Mouse (Mus musculus) neural tube, embryonic 11.5 days (tissue): ENCODE results near the gene Ctns. TPM values are rescaled to one million over a fixed set of nuclear protein-coding genes. Genes with fewer than 3 reads are reported as not detected.

ENCODE experiments used
- ATAC-seq: fragments of 200-750 bp; cut with Nextera tagmentation; 2 replicates; pipeline ENCODE4 v1.8.0; 2017; ENCODE audit warnings: moderate number of reproducible peaks, mild to moderate bottlenecking, moderate TSS enrichment, moderate library complexity; ENCODE audit not compliant: insufficient read depth, low FRiP score, low TSS enrichment
- DNase-seq: peaks from one replicate; pipeline ENCODE4 v3.0.0-alpha.2; 2015; ENCODE audit warnings: low spot score
- H3K27ac ChIP-seq: fragments of 300-500 bp; sonication (generic); 2 replicates; pipeline ENCODE4 v1.5.1; 2014; ENCODE audit warnings: low read depth, mild to moderate bottlenecking, low read length
- H3K27me3 ChIP-seq: fragments of 300-500 bp; sonication (generic); 2 replicates; pipeline ENCODE4 v1.6.1; 2014; ENCODE audit warnings: mild to moderate bottlenecking, low read length, mixed read lengths; ENCODE audit not compliant: control insufficient read depth, insufficient read depth
- H3K36me3 ChIP-seq: fragments of 300-500 bp; sonication (generic); 2 replicates; pipeline ENCODE4 v1.6.1; 2014; ENCODE audit warnings: mild to moderate bottlenecking, low read length, moderate library complexity, mixed read lengths; ENCODE audit not compliant: control insufficient read depth, insufficient read depth
- H3K4me1 ChIP-seq: fragments of 300-500 bp; sonication (generic); 2 replicates; pipeline ENCODE4 v1.6.1; 2014; ENCODE audit warnings: low read length, mixed read lengths; ENCODE audit not compliant: control insufficient read depth, insufficient read depth
- H3K4me2 ChIP-seq: fragments of 300-500 bp; sonication (generic); 2 replicates; pipeline ENCODE4 v1.6.1; 2014; ENCODE audit warnings: low read depth, mild to moderate bottlenecking, moderate library complexity
- H3K4me3 ChIP-seq: fragments of 300-500 bp; sonication (generic); 2 replicates; pipeline ENCODE4 v1.5.1; 2014; ENCODE audit warnings: low read depth, low read length
- H3K9ac ChIP-seq: fragments of 300-500 bp; sonication (generic); 2 replicates; pipeline ENCODE4 v1.6.1; 2014; ENCODE audit warnings: mild to moderate bottlenecking, low read length
- H3K9me3 ChIP-seq: fragments of 300-500 bp; sonication (generic); 2 replicates; pipeline ENCODE4 v1.6.1; 2016; ENCODE audit warnings: low read length; ENCODE audit not compliant: control insufficient read depth
- WGBS: fragments of 180-500 bp; shearing (Covaris S2); extraction: QIAGEN DNeasy Blood & Tissue Kit; methylation state at CpG from one replicate; pipeline ENCODE4 v1.1.7; 2014; 5-methylcytosine and 5-hydroxymethylcytosine counted together
- polyA plus RNA-seq: library from polyadenylated mRNA; unstranded; fragments of >200 nt; fragmentation: Nextera tagmentation; extraction: Ambion mirVana; gene quantifications from 2 replicates; pipeline ENCODE4 v1.2.1, GENCODE M21; 2014

Ctns gene
- polyA plus RNA-seq, 1 experiment from 2014 or later, result 21.3 TPM

DNA sequence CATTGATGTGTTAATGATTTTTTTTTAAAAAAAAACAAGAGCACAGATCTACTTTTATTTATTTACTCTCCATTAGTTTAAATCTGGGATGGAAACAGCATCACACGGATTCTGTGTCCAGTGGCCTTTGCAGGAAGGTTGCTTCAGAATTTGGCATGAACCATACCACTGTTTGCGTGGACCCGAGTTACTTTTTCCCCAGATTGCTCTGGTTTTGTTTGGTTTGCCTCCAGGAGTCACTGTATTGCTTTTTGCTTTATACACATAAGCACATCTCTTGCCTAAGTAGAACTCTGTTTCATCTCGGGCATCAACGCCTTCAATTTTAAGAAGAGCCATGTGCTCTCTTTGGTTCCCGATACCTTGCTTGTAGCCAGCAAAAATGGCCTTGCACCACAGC, 27.0 kb upstream of the Ctns start:
- WGBS, result 92% methylated on average over 6 of the region's 6 CpGs

DNA sequence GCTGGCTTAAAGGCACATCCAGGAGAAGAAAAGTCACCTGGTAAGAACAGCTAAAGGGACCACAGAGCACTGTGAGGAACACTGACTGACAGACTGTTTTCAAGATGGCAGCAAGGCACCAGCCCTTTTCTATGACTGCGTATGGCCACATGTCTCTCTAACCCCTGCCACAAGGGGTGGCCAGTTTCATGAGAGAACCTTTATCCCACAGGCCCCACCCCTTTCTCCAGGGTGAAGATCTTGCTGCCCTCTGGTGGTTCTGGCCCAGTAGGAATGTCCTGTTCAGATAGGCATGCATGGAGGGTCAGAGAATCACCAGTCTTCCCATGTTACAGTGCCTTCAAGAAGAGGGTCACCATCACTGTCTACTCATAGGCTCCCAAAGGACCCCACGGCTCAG, 25.1 kb upstream of the Ctns start:
- DNase-seq, result no peak
- H3K4me3 ChIP-seq, result no peak overlapping the region
- no peaks in the 10 kb centered on the region for H3K27me3 ChIP-seq
- no peak overlapping the region for H3K27ac ChIP-seq
- WGBS, result 63% methylated on average over 2 of the region's 2 CpGs
- H3K9ac ChIP-seq, result no peak overlapping the region
- H3K4me1 ChIP-seq, result no peaks in the 10 kb centered on the region
- no peaks in the 10 kb centered on the region for H3K9me3 ChIP-seq
- no peaks in the 10 kb centered on the region for H3K36me3 ChIP-seq
- H3K4me2 ChIP-seq, result no peak overlapping the region
- no peak for ATAC-seq

More for the DNA sequence above, 27.0 kb upstream of the Ctns start:
- Histone ChIP-seq H3K9ac (no peak overlapping the region), H3K9me3 (no peaks in the 10 kb centered on the region), H3K4me1 (no peaks in the 10 kb centered on the region), H3K27ac (no peak overlapping the region), H3K27me3 (no peaks in the 10 kb centered on the region), H3K4me3 (no peak overlapping the region), H3K4me2 (no peak overlapping the region), H3K36me3 (no peaks in the 10 kb centered on the region)
- DNase-seq (no peak), ATAC-seq (no peak)

DNA sequence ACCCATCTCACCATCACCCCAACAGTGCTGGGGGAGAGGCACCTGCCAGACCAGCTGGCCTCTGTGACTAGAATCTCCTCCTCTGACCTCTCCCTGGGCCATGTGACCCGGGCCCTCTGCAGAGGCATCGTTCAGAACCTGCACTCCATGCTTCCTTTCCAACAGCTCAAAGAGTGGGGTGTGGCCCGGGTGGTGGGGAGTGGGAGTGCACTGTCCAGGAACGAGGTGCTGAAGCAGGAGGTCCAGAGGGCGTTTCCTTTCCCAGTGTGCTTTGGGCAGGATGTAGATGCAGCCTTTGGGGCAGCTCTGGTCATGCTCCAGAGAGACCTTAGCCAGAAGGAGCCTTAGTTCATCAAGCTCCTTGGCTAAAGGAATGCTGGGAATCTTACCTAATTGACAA, 24.0 kb upstream of the Ctns start:
- WGBS, result 33% methylated on average over 5 of the region's 5 CpGs
- Histone ChIP-seq H3K4me2 (no peak overlapping the region), H3K4me3 (no peak overlapping the region), H3K4me1 (no peaks in the 10 kb centered on the region), H3K27ac (no peak overlapping the region), H3K36me3 (no peaks in the 10 kb centered on the region), H3K9me3 (no peaks in the 10 kb centered on the region), H3K27me3 (no peaks in the 10 kb centered on the region), H3K9ac (no peak overlapping the region)
- no peak for ATAC-seq
- DNase-seq, result no peak

DNA sequence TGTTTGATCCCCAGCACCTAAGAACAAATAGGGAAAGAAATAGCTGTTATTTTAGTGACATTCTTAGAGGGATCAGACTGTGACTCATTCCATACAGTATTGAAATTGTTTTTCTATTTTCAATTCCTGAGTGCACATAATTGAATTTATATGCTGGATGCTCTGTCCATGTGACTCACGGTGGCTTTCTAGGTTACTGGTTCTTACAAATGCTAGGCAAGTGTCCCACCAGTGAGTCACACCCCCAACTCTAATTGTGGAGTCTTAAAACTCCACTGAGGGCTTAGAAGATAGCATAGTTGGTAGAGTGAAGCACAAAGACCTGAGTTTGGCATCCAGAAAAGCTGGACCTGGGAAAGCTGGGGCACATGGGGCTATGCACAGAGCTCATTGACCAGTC, 21.8 kb upstream of the Ctns start:
- 100% methylated on average over 1 of the region's 1 CpGs for WGBS
- no peak overlapping the region for H3K4me2 ChIP-seq
- no peak overlapping the region for H3K27ac ChIP-seq
- DNase-seq (no peak), ATAC-seq (no peak)
- no peaks in the 10 kb centered on the region for H3K27me3 ChIP-seq
- H3K4me3 ChIP-seq, result no peak overlapping the region
- no peaks in the 10 kb centered on the region for H3K36me3 ChIP-seq
- no peaks in the 10 kb centered on the region for H3K9me3 ChIP-seq
- H3K9ac ChIP-seq, result no peak overlapping the region
- no peaks in the 10 kb centered on the region for H3K4me1 ChIP-seq

DNA sequence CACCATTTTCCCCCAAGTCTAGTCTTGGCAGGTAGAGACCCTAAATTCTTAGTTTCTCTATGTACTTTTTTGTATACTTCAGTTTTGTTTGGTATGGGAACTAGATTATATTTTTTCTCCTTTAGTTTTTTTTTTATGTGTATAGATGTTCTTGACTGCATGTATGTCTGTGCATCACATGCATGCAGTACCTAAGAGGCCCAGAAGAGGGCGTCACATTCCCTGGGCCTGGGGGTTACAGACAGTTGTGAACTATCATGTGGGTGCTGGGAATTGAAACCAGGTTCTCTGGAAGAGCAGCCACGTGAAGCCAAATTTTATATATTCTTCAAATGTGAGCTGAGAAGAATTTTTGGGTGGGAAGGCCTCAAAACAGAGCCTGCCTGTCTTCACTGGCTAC, 20.8 kb upstream of the Ctns start:
- H3K9me3 ChIP-seq, result no peaks in the 10 kb centered on the region
- H3K36me3 ChIP-seq, result no peaks in the 10 kb centered on the region
- WGBS, result 71% methylated on average over 2 of the region's 2 CpGs
- ATAC-seq (no peak), DNase-seq (no peak)
- H3K4me1 ChIP-seq, result no peaks in the 10 kb centered on the region
- no peak overlapping the region for H3K4me3 ChIP-seq
- no peaks in the 10 kb centered on the region for H3K27me3 ChIP-seq
- H3K9ac ChIP-seq, result no peak overlapping the region
- no peak overlapping the region for H3K27ac ChIP-seq
- H3K4me2 ChIP-seq, result no peak overlapping the region

DNA sequence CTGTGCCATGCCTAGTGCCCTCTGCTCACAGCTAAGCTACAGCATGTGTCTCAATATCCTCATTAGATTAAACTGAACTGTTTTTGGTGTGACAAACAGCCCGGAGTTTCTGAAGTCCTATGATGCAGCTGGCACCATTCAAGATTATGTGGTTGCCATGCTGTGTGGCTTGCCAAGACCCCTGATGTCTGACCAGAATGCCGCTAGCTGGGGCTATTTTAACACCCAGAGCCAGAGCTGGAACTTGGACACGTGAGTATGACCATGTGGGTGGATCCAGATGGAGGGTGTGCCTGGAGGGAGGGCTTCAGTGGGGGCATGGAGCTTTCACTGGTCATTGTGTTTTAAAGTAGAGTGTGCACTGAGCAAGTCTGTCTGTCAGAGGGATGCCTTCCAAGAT, 15.1 kb upstream of the Ctns start:
- Histone ChIP-seq H3K4me1 (no peaks in the 10 kb centered on the region), H3K4me2 (no peak overlapping the region), H3K9ac (no peak overlapping the region), H3K4me3 (no peak overlapping the region), H3K36me3 (no peaks in the 10 kb centered on the region), H3K27ac (no peak overlapping the region), H3K27me3 (no peaks in the 10 kb centered on the region), H3K9me3 (no peaks in the 10 kb centered on the region)
- ATAC-seq (no peak), DNase-seq (no peak)
- 81% methylated on average over 3 of the region's 3 CpGs for WGBS

DNA sequence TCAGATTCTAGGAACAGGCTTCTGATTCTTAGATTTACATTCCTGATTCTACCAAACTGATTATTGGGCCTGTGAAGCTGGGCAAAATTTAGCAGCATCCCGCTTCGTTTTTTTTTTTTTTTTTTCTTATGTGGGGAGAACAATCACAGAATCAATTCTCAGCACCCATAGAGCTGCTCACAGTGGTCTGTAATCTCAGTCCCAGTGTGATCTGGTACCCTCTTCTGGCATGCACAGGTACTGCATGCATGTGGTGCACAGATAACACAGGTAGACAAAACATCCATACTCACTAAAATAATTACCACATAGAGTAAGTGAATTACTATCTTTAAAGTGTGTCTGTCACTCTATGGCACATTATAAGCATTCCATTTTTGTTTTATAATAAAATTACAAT, 8.8 kb upstream of the Ctns start:
- H3K27me3 ChIP-seq, result no peaks in the 10 kb centered on the region
- no peak overlapping the region for H3K27ac ChIP-seq
- H3K36me3 ChIP-seq, result no peaks in the 10 kb centered on the region
- H3K4me2 ChIP-seq, result no peak overlapping the region
- H3K4me3 ChIP-seq, result no peak overlapping the region
- WGBS, result 87% methylated on average over 2 of the region's 2 CpGs
- ATAC-seq (no peak), DNase-seq (no peak)
- no peaks in the 10 kb centered on the region for H3K9me3 ChIP-seq
- H3K9ac ChIP-seq, result no peak overlapping the region
- H3K4me1 ChIP-seq, result no peaks in the 10 kb centered on the region

DNA sequence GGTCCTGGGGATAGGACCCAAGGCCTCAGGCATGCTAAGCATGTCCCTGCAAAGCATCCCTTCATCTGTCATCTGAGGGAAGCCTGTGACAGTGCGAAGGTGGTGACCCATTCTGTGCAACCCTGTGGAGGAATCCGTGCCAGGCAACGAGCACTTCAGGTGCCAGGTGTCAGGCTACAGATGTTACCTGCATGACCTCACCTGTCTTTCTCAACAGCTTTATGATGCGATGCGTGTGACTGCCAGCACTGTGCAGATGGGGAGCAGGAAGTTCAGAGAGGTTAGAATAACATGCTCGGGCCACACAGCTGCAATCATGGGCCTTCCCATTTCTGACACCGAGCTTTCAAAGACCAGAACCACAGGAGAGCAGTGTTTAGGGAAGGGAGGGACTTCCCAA, 6.4 kb upstream of the Ctns start:
- DNase-seq, result no peak
- no peak for ATAC-seq
- no peaks in the 10 kb centered on the region for H3K9me3 ChIP-seq
- no peaks in the 10 kb centered on the region for H3K27me3 ChIP-seq
- H3K4me1 ChIP-seq, result no peaks in the 10 kb centered on the region
- WGBS, result 61% methylated on average over 7 of the region's 7 CpGs
- no peak overlapping the region for H3K4me3 ChIP-seq
- H3K27ac ChIP-seq, result no peak overlapping the region
- H3K4me2 ChIP-seq, result no peak overlapping the region
- H3K9ac ChIP-seq, result no peak overlapping the region
- H3K36me3 ChIP-seq, result no peaks in the 10 kb centered on the region

DNA sequence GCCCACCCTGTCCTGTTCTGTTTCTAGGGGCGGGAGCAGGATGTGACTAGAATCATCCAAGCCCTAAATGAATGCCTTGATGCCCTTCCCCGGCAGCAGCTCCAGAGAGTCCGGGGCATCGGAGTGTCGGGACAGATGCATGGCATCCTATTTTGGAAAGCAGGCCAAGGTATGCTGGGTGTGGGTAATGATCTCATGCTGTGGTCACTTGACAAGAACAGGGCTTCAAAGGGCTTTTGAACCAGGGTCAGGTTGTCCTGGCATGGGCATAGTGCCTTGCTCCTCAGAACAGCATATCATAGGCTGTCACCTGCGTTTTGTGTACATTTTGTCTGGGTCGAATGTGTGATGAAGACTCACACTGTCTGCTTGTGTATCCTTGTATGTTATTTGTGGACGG, 5.1 kb upstream of the Ctns start:
- H3K27me3 ChIP-seq, result no peaks in the 10 kb centered on the region
- DNase-seq (no peak), ATAC-seq (no peak)
- no peak overlapping the region for H3K9ac ChIP-seq
- H3K36me3 ChIP-seq, result no peaks in the 10 kb centered on the region
- WGBS, result 88% methylated on average over 8 of the region's 8 CpGs
- no peak overlapping the region for H3K4me3 ChIP-seq
- no peak overlapping the region for H3K27ac ChIP-seq
- H3K4me2 ChIP-seq, result no peak overlapping the region
- no peaks in the 10 kb centered on the region for H3K9me3 ChIP-seq
- no peaks in the 10 kb centered on the region; the same call in 1 of the 2 replicates for H3K4me1 ChIP-seq
